Mouse (Mus musculus) limb, embryonic 15.5 days (tissue): Measurements from ENCODE around the gene Lrrc4. TPM values are rescaled to one million over a fixed set of nuclear protein-coding genes. Genes with fewer than 3 reads are reported as not detected.

Source experiments
- ATAC-seq: fragments of 200-750 bp; cut with Nextera tagmentation; 2 replicates; pipeline ENCODE4 v1.8.0; 2017; ENCODE audit warnings: low read depth, moderate TSS enrichment; ENCODE audit not compliant: insufficient number of reproducible peaks, low FRiP score, low TSS enrichment
- H3K27ac ChIP-seq: fragments of 300-500 bp; sonication (generic); 2 replicates; pipeline ENCODE4 v1.5.1; 2015; ENCODE audit warnings: moderate library complexity, mild to moderate bottlenecking, inconsistent platforms
- H3K27me3 ChIP-seq: fragments of 300-500 bp; sonication (generic); 2 replicates; pipeline ENCODE4 v1.6.1; 2015; ENCODE audit warnings: inconsistent platforms
- H3K36me3 ChIP-seq: fragments of 300-500 bp; sonication (generic); 2 replicates; pipeline ENCODE4 v1.6.1; 2015; ENCODE audit warnings: inconsistent platforms
- H3K4me1 ChIP-seq: fragments of 300-500 bp; sonication (generic); 2 replicates; pipeline ENCODE4 v1.6.1; 2015; ENCODE audit warnings: inconsistent platforms
- H3K4me2 ChIP-seq: fragments of 300-500 bp; sonication (generic); 2 replicates; pipeline ENCODE4 v1.6.1; 2015; ENCODE audit warnings: mild to moderate bottlenecking, inconsistent platforms
- H3K4me3 ChIP-seq: fragments of 300-500 bp; sonication (generic); 2 replicates; pipeline ENCODE4 v1.5.1; 2015; ENCODE audit warnings: mild to moderate bottlenecking, inconsistent platforms
- H3K9ac ChIP-seq: fragments of 300-500 bp; sonication (generic); 2 replicates; pipeline ENCODE4 v1.6.1; 2015; ENCODE audit warnings: inconsistent platforms
- H3K9me3 ChIP-seq: fragments of 300-500 bp; sonication (generic); 2 replicates; pipeline ENCODE4 v1.6.1; 2016; ENCODE audit warnings: inconsistent platforms
- WGBS: fragments of 180-500 bp; shearing (Covaris S2); methylation state at CpG from one replicate; pipeline ENCODE4 v1.1.7; 2015; 5-methylcytosine and 5-hydroxymethylcytosine counted together
- polyA plus RNA-seq: library from polyadenylated mRNA; unstranded; fragments of >200 nt; fragmentation: Nextera tagmentation; extraction: Ambion mirVana; gene quantifications from 2 replicates; pipeline ENCODE4 v1.2.1, GENCODE M21; 2015

Lrrc4 gene
- polyA plus RNA-seq, 1 experiment from 2014 or later = 0.56 TPM

GRCm38 (mm10) chr6:28737601-28738000 is 93.9 kb downstream of the Lrrc4 start:
- ATAC-seq = no peak
- 68% methylated on average over 1 of the region's 1 CpGs for WGBS

GRCm38 (mm10) chr6:28736665-28737064 is 94.9 kb downstream of the Lrrc4 start:
- WGBS = 67% methylated on average over 7 of the region's 7 CpGs
- Histone ChIP-seq H3K27ac (no peak overlapping the region), H3K9me3 (no peaks in the 10 kb centered on the region), H3K4me3 (no peak overlapping the region), H3K36me3 (no peaks in the 10 kb centered on the region), H3K4me1 (no peaks in the 10 kb centered on the region), H3K9ac (no peak overlapping the region), H3K27me3 (no peaks in the 10 kb centered on the region), H3K4me2 (no peak overlapping the region)
- ATAC-seq = no peak

More at GRCm38 (mm10) chr6:28737601-28738000, 93.9 kb downstream of the Lrrc4 start:
- Histone ChIP-seq H3K9ac (no peak overlapping the region), H3K27ac (no peak overlapping the region), H3K4me3 (no peak overlapping the region), H3K4me1 (no peaks in the 10 kb centered on the region), H3K9me3 (no peaks in the 10 kb centered on the region), H3K4me2 (no peak overlapping the region), H3K27me3 (no peaks in the 10 kb centered on the region), H3K36me3 (no peaks in the 10 kb centered on the region)

DNA sequence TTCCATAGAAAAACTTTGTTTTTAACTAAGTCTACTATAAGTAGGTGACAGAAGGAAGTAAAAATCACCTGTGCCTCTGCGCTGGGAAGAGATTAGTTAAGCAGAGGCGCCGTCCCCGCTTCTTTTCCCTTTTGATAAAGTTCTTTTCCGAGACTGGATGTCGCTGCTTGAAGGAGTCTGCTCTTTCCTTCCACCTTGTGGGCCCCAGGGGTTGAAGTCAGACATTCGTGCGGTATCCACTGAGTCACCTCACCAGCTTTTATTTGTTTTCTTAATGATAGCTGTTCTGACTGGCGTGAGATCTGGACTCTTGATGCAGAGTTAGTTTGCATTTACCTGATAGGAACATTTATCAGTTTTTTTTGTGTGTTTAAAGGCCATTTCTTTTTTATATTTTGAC is 96.4 kb downstream of the Lrrc4 start:
- H3K4me3 ChIP-seq = no peak overlapping the region
- H3K27ac ChIP-seq = no peak overlapping the region
- 74% methylated on average over 9 of the region's 9 CpGs for WGBS
- no peak for ATAC-seq
- no peaks in the 10 kb centered on the region for H3K36me3 ChIP-seq
- H3K9ac ChIP-seq = no peak overlapping the region
- no peaks in the 10 kb centered on the region for H3K4me1 ChIP-seq
- no peaks in the 10 kb centered on the region for H3K27me3 ChIP-seq
- H3K9me3 ChIP-seq = no peaks in the 10 kb centered on the region
- H3K4me2 ChIP-seq = no peak overlapping the region

DNA sequence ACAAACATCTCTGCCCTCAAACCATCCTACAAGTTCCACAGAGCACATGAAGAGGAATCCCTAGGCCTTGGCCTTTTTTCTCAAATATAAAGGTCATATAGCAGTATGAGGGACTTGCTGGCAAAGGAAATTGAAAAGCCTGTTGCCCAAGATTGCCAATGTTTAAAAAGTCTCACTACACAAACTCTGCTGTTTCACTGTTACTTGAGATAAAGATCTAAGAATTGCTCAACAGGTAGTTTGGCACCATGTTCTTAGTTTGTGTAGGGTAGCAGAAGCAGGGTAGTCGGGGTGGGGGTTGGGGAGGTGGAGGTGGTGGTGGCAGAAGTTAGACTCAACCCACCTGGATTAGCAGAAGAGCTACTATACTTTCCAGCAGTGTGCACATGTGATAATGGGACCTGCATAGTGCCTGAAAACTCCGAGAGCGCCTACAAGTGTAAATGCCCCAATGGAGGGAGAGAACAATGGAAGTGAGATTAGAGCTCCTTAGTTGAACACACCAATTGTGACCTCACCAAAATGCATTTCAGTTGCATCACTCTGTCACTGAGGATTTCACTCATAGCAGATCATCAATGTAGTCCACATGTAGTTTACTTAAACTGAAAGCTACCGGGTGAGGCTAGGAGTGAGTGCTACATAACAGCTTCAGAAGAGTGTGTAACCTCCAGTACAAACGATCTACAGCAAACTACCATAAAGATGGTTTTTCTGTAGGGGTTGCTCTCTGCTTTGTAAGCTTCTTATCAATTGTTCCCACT is 97.5 kb downstream of the Lrrc4 start:
- H3K4me1 ChIP-seq = 0 out of 2 replicates have a peak, but pooled peaks cover 5% of the 10 kb centered on the region
- no peak for ATAC-seq
- WGBS = 86% methylated on average over 5 of the region's 5 CpGs
- H3K9me3 ChIP-seq = no peaks in the 10 kb centered on the region
- no peaks in the 10 kb centered on the region for H3K36me3 ChIP-seq
- no peak overlapping the region for H3K4me3 ChIP-seq
- H3K4me2 ChIP-seq = no peak overlapping the region
- H3K9ac ChIP-seq = no peak overlapping the region
- no peak overlapping the region for H3K27ac ChIP-seq
- H3K27me3 ChIP-seq = no peaks in the 10 kb centered on the region

GRCm38 (mm10) chr6:28731246-28731645 is 100.3 kb downstream of the Lrrc4 start:
- no peak overlapping the region for H3K4me3 ChIP-seq
- H3K27ac ChIP-seq = no peak overlapping the region
- 0 out of 2 replicates have a peak, but pooled peaks cover 5% of the 10 kb centered on the region for H3K4me1 ChIP-seq
- H3K27me3 ChIP-seq = no peaks in the 10 kb centered on the region
- H3K4me2 ChIP-seq = no peak overlapping the region
- no peak overlapping the region for H3K9ac ChIP-seq
- no peaks in the 10 kb centered on the region for H3K9me3 ChIP-seq
- WGBS = 89% methylated on average over 6 of the region's 6 CpGs
- no peak for ATAC-seq
- H3K36me3 ChIP-seq = peaks cover 2% of the 10 kb centered on the region; the same call in 1 of the 2 replicates

GRCm38 (mm10) chr6:28729649-28730048 is 101.9 kb downstream of the Lrrc4 start:
- H3K36me3 ChIP-seq = peaks cover 11% of the 10 kb centered on the region
- H3K9me3 ChIP-seq = no peaks in the 10 kb centered on the region
- no peak overlapping the region for H3K4me2 ChIP-seq
- 0 out of 2 replicates have a peak, but pooled peaks cover 5% of the 10 kb centered on the region for H3K4me1 ChIP-seq
- no peak overlapping the region for H3K4me3 ChIP-seq
- no peak overlapping the region for H3K9ac ChIP-seq
- H3K27ac ChIP-seq = no peak overlapping the region
- ATAC-seq = no peak
- H3K27me3 ChIP-seq = no peaks in the 10 kb centered on the region
- 43% methylated on average over 2 of the region's 2 CpGs for WGBS

GRCm38 (mm10) chr6:28729236-28729635 is 102.3 kb downstream of the Lrrc4 start:
- no peak overlapping the region for H3K4me3 ChIP-seq
- ATAC-seq = no peak
- H3K27ac ChIP-seq = no peak overlapping the region
- H3K4me2 ChIP-seq = no peak overlapping the region
- no peaks in the 10 kb centered on the region for H3K27me3 ChIP-seq
- WGBS = 14% methylated on average over 3 of the region's 3 CpGs
- 0 out of 2 replicates have a peak, but pooled peaks cover 5% of the 10 kb centered on the region for H3K4me1 ChIP-seq
- H3K9ac ChIP-seq = no peak overlapping the region
- H3K9me3 ChIP-seq = no peaks in the 10 kb centered on the region
- H3K36me3 ChIP-seq = peaks cover 14% of the 10 kb centered on the region

DNA sequence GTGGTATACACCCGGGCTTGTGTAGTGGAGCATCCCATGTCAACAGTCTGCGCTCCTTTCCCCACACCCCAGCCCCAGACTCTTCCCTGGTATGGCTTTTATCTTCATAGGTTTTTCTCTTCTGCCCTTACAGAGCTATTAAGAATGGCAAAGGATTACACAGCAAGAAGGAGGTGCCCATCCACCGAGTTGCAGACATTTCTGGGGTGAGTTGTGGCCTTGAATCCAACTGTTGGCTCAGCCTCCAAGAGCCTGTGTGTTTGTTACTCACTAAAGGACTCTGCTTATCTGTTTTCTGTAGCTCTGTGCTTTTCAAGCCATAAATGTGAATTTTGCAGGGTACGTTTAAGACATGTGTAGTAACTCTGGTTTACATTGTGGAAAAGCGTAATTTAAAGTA is 106.8 kb downstream of the Lrrc4 start:
- Histone ChIP-seq H3K9ac (no peak overlapping the region), H3K4me1 (0 out of 2 replicates have a peak, but pooled peaks cover 5% of the 10 kb centered on the region), H3K27me3 (no peaks in the 10 kb centered on the region), H3K4me2 (no peak overlapping the region), H3K9me3 (no peaks in the 10 kb centered on the region), H3K27ac (no peak overlapping the region), H3K4me3 (no peak overlapping the region), H3K36me3 (peaks cover 14% of the 10 kb centered on the region)
- ATAC-seq = no peak
- WGBS = 85% methylated on average over 5 of the region's 5 CpGs

GRCm38 (mm10) chr6:28723059-28723458 is 108.5 kb downstream of the Lrrc4 start:
- Histone ChIP-seq H3K4me2 (no peak overlapping the region), H3K9me3 (no peaks in the 10 kb centered on the region), H3K36me3 (peaks cover 14% of the 10 kb centered on the region), H3K4me1 (no peaks in the 10 kb centered on the region), H3K4me3 (no peak overlapping the region), H3K27me3 (no peaks in the 10 kb centered on the region), H3K27ac (no peak overlapping the region), H3K9ac (no peak overlapping the region)
- no peak for ATAC-seq
- 17% methylated on average over 2 of the region's 2 CpGs for WGBS

- Histone ChIP-seq H3K4me2 (no peak overlapping the region), H3K36me3 (peaks cover 6% of the 10 kb centered on the region), H3K4me3 (no peak overlapping the region), H3K9me3 (no peaks in the 10 kb centered on the region), H3K9ac (no peak overlapping the region), H3K27me3 (no peaks in the 10 kb centered on the region), H3K27ac (no peak overlapping the region), H3K4me1 (no peaks in the 10 kb centered on the region)
- ATAC-seq = no peak
- 88% methylated on average over 9 of the region's 9 CpGs for WGBS
These were observed 111.0 kb downstream of the Lrrc4 start for GRCm38 (mm10) chr6:28720391-28721171.

- no peak overlapping the region for H3K4me2 ChIP-seq
- no peaks in the 10 kb centered on the region for H3K27me3 ChIP-seq
- no peak overlapping the region for H3K27ac ChIP-seq
- 0 out of 2 replicates have a peak, but pooled peaks cover 2% of the 10 kb centered on the region for H3K36me3 ChIP-seq
- H3K9ac ChIP-seq = no peak overlapping the region
- H3K4me3 ChIP-seq = no peak overlapping the region
- WGBS = 33% methylated on average over 4 of the region's 4 CpGs
- no peaks in the 10 kb centered on the region for H3K4me1 ChIP-seq
- no peaks in the 10 kb centered on the region for H3K9me3 ChIP-seq
- no peak for ATAC-seq
These were observed 113.7 kb downstream of the Lrrc4 start for GRCm38 (mm10) chr6:28717845-28718237.

GRCm38 (mm10) chr6:28717203-28717844 is 114.2 kb downstream of the Lrrc4 start:
- 63% methylated on average over 7 of the region's 7 CpGs for WGBS
- Histone ChIP-seq H3K4me2 (no peak overlapping the region), H3K9me3 (no peaks in the 10 kb centered on the region)

More at GRCm38 (mm10) chr6:28717203-28717844, 114.2 kb downstream of the Lrrc4 start:
- Histone ChIP-seq H3K9ac (no peak overlapping the region), H3K27me3 (no peaks in the 10 kb centered on the region), H3K4me3 (no peak overlapping the region), H3K4me1 (no peaks in the 10 kb centered on the region), H3K27ac (no peak overlapping the region), H3K36me3 (0 out of 2 replicates have a peak, but pooled peaks cover 5% of the 10 kb centered on the region)
- ATAC-seq = no peak
